Mouse (Mus musculus) brain, embryonic 14.5 days (tissue): ENCODE measurements around the gene Nipal1.

Experiments used
- CTCF ChIP-seq: fragments of 200-500 bp; IDR thresholded peaks from 2 replicates; pipeline ENCODE4 v1.5.1; 2012; ENCODE audit warnings: inconsistent platforms, mild to moderate bottlenecking, moderate library complexity, borderline replicate concordance; ENCODE audit not compliant: insufficient read depth, insufficient read length; ENCODE audit errors: extremely low read depth
- POLR2A ChIP-seq: fragments of 200-500 bp; IDR thresholded peaks from 2 replicates; pipeline ENCODE4 v1.6.1; 2012; ENCODE audit warnings: mild to moderate bottlenecking, inconsistent platforms, borderline replicate concordance; ENCODE audit not compliant: poor library complexity, insufficient read depth, insufficient read length, severe bottlenecking; ENCODE audit errors: extremely low read depth

GRCm38 (mm10) chr5:72709451-72709850, 61.9 kb downstream of the Nipal1 start:
- no peak for TF ChIP-seq POLR2A
- no peak for TF ChIP-seq CTCF
